In genomic region chr5:142370406-142371171, GRCm38 (mm10) we compare ENCODE assay signal across 13 mouse cellular contexts. TPM values are rescaled to one million over a fixed set of nuclear protein-coding genes. Genes with fewer than 3 reads are reported as not detected.
A peak's percentile ranks its signal among the peaks of the same experiment; 100 is the strongest.
DNase-seq lines count a peak whose midpoint lies in the region; ATAC-seq and TF ChIP-seq lines count a peak whose summit lies in the region.
"Had no signal": no experiment of that assay in that cellular context is flagged by ENCODE, and none has a peak within 500 bp of the region (broad histone marks: within the 10 kb centered on the region; RNA-seq: fewer than 3 reads in every experiment).

No protein-coding gene starts in this region.

- H3K9me3 ChIP-seq in E14TG2a.4 (ENCODE audit: low read length): peaks cover 32% of the 10 kb centered on the region
- H3K9me3 ChIP-seq in forebrain, embryonic 15.5 days: no peaks in the 10 kb centered on the region
- no peaks in the 10 kb centered on the region for H3K9me3 ChIP-seq in midbrain, embryonic 13.5 days

- DNase-seq in ES-CJ7 (ENCODE audit: low read depth, low spot score): peak; percentile 57
- no peak for DNase-seq in embryo, embryonic 10 days (ENCODE audit: low spot score)
- no peak for DNase-seq in spleen, postnatal 10 days (ENCODE audit: low spot score in 2 of 2)
- no peak for DNase-seq in right cerebral cortex, adult 2 months (ENCODE audit: low spot score in 2 of 2)
- DNase-seq: adrenal gland, postnatal 25 days; gastrocnemius, postnatal 25 days; kidney, adult 18-20 months; lung, postnatal 14 days; thymus, postnatal 36 days had no signal

- H3K4me1 ChIP-seq in E14TG2a.4 (replicated peaks; ENCODE audit: low read depth, low read length): peaks cover 81% of the 10 kb centered on the region
- H3K4me1 ChIP-seq in forebrain, embryonic 15.5 days: peaks cover 35% of the 10 kb centered on the region
- peaks cover 42% of the 10 kb centered on the region for H3K4me1 ChIP-seq in midbrain, embryonic 13.5 days (replicated peaks)

- TF ChIP-seq CTCF in E14TG2a.4 (conservative IDR thresholded peaks at IDR 0.05; ENCODE audit: low read length): no peak

- H3K27me3 ChIP-seq in E14TG2a.4 (ENCODE audit: insufficient read depth, low read length): no peaks in the 10 kb centered on the region
- H3K27me3 ChIP-seq in forebrain, embryonic 15.5 days: no peaks in the 10 kb centered on the region
- H3K27me3 ChIP-seq in midbrain, embryonic 13.5 days: no peaks in the 10 kb centered on the region

- H3K4me3 ChIP-seq in E14TG2a.4 (replicated peaks; ENCODE audit: low read length): 0 out of 2 replicates have a peak overlapping the region, but pooled peaks have one; percentile 23
- no peak overlapping the region for H3K4me3 ChIP-seq in forebrain, embryonic 15.5 days
- H3K4me3 ChIP-seq in midbrain, embryonic 13.5 days (replicated peaks): no peak overlapping the region

- peak overlapping the region; percentile 86 for H3K27ac ChIP-seq in forebrain, embryonic 15.5 days (replicated peaks)
- peak overlapping the region; percentile 92 for H3K27ac ChIP-seq in midbrain, embryonic 13.5 days
- H3K27ac ChIP-seq: liver, embryonic 14.5 days had no signal

- no peak for ATAC-seq in forebrain, embryonic 15.5 days (replicated peaks)
- no peak for ATAC-seq in midbrain, embryonic 13.5 days

- 91% methylated on average over 4 of the region's 4 CpGs for WGBS in forebrain, embryonic 15.5 days
- WGBS in midbrain, embryonic 13.5 days: 90% methylated on average over 4 of the region's 4 CpGs

- H3K9ac ChIP-seq in forebrain, embryonic 15.5 days (replicated peaks): no peak overlapping the region
- no peak overlapping the region for H3K9ac ChIP-seq in midbrain, embryonic 13.5 days (replicated peaks)

- H3K4me2 ChIP-seq in forebrain, embryonic 15.5 days (replicated peaks): no peak overlapping the region
- no peak overlapping the region for H3K4me2 ChIP-seq in midbrain, embryonic 13.5 days (replicated peaks)

- H3K36me3 ChIP-seq in E14TG2a.4 (ENCODE audit: insufficient read depth, low read length): peaks cover 21% of the 10 kb centered on the region
- H3K36me3 ChIP-seq in forebrain, embryonic 15.5 days: no peaks in the 10 kb centered on the region
- no peaks in the 10 kb centered on the region for H3K36me3 ChIP-seq in midbrain, embryonic 13.5 days

RNA-seq across cellular contexts. Expression of gene Foxk1, which starts 30.7 kb away (rescaled TPM):
- polyA plus RNA-seq in forebrain, embryonic 15.5 days (2015; fragmentation: Nextera tagmentation; extraction: Ambion mirVana): 3.9 TPM in 2 replicates
- polyA plus RNA-seq in midbrain, embryonic 13.5 days (2015; fragmentation: Nextera tagmentation; extraction: Ambion mirVana): 4.8 and 5.1 TPM in 2 replicates
